Mouse (Mus musculus) embryonic stem cell, embryonic (primary cell): Measurements from ENCODE around the gene Pgm2l1.
"Not testable (repeated sequence)": the region's sequence is repeated elsewhere in the genome, so short reads cannot be mapped to it uniquely, and the experiment has no call there.

Experiments used
- CTCF ChIA-PET, 4 experiments: fragments of 300-600 bp in 2 of 4; fragments of 350-600 bp in 2 of 4; sonication (Branson Sonifier 250); formaldehyde crosslinking; loops; one replicate each; lab custom pipeline; 2022; ENCODE audit warnings: inconsistent platforms in 2 of 4; lab: Charles Lee
- POLR2A ChIA-PET, 4 experiments: fragments of 300-600 bp in 2 of 4; fragments of 350-600 bp in 2 of 4; sonication (Branson Sonifier 250); formaldehyde crosslinking; loops; one replicate each; lab custom pipeline; 2022; ENCODE audit warnings: antibody characterized with exemption in 4 of 4, inconsistent platforms in 1 of 4; lab: Charles Lee

The Pgm2l1 gene

DNA sequence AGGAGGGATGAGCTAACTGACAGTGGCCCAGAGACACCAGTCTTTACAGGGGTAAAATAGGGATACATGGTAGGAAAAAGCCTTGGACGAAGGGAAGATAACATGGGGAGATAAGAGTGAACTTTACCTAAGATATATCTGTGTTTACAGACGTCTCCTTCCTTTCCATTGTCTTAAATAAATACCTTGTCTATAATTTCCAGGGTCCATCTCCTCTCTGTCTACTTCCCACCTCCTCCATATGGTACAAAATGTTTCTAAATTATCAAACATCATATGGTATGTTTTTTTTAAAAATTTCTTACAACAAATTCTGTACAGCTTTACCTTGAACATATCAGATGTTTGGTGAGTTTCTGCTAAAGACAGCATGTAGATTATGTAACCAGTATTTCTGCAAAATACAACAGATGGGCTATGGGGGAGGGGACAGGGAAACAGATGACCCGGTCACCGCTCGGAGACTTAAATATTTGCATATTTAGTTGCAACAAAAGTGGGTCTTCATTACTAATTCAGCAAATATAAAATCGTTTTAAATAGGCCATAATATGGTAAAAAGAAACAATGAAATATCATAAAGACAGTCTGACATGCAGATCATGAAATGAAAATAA lies 12.0 kb upstream of the Pgm2l1 start:
- ChIA-PET CTCF (no interaction called here), POLR2A (interaction anchor here in 1 of 4 experiments (0.6 kb wide), 1 partner anchor 344 kb away, joined by 3 read pairs; no protein-coding TSS in a partner anchor)

DNA sequence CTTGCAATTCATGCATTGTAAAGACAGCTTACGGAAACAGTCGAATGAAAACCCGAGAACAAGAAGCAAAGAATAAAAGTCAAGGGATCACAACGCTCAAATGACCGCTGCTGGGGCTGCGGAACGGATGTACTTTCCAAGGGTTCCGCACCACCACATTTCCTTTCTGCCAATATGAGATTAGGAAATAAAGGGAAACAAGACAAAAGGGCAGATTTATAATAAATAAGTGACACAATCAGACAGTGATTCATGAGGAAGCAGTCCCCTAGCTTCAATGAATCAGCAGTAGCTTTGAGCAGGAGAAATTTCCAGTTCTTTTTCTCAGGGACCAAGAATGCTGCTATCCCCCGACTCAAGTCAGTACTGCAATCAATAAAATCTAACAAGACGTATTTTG lies 11.2 kb upstream of the Pgm2l1 start:
- ChIA-PET POLR2A (interaction anchor here in 2 of 4 experiments (1.1 to 1.2 kb wide), 2 partner anchors 12 to 1713 kb away, joined by 3 read pairs; no protein-coding TSS in a partner anchor), CTCF (no interaction called here)

DNA sequence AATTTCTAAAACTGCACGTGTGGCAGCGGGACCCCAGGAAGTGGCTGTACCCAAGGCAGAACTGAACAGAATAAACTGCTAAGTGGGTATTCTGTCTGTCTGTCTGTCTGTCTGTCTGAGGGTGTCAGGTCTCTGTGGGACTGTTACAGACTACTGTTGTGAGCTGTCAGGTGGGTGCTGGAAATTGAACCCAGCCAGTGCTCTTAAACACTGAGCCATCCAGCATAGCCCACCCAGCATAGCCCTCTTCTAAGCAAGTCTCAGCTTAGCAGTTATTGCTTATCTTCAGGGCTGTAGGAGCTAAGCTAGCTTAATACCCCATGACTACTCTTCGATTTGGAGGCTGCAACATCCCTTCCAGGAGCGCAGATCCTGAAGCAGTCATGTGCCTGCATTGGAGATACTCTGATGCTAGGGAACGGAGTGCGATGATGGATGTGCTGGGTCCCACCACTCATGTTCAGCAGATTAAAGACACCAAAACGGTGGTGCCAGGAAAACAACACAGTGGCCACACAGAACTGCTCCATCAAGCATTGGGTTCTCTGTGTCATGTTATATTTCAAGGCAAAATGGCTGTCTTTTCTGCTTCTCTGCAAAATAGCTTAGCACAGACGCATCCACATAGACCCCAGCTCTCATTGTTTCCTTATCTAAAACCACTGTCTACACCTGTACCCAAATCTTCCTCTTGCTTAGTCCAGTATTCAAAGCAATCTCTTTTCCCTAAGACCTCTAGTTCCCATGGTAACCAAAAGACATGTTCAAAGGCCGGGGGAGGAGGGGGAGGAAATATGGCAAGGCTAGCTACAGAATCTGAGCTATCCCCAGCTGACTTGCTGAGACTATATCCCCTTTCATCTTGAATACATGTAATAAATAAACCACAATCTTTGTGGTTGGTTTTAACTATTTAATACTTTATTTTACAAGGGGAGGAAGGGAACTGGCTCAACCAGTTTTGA lies 10.3 kb upstream of the Pgm2l1 start:
- CTCF ChIA-PET, result no interaction called here

DNA sequence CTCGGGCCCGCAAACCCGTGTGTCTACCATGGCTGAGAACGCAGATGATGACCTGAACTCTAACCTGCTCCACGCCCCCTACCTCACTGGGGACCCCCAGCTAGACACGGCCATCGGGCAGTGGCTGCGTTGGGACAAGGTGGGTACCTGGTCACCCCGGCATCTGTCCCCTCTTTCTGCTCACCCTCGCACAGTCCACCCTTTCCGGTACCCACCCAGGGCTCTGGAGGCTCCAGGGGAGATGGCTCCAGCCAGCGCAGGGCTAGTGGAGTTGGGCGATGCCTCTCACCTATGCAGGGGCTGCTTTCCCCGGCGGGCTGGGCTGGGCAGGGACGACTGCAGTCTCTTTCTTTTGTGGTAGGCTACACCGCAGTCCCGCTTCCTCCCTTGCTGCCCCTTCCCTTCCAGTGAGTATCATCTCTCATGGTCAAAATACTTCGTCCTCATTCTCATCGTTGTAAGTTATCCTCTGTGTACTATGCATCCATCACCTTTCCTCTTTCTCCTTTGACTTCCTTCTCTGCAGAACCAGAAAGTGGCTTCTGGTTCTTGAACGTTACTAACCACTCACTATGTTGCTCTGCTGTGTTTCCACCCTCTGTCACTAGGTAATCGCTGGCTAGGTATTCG lies 817 bp downstream of the Pgm2l1 start:
- CTCF ChIA-PET, result interaction anchor here in 2 of 4 experiments (0.5 to 1.0 kb wide), 2 partner anchors 49 to 833 kb away, joined by 3 to 5 read pairs; no protein-coding TSS in a partner anchor
- POLR2A ChIA-PET, result interaction anchor here (0.5 to 1.5 kb wide), 22 partner anchors 10 to 379 kb away, joined by 3 to 18 read pairs (median 4); partner anchors contain the start of genes Lipt2 (in 3 of the 4), Pold3 (in 2 of the 4), C2cd3 (in 1 of the 4) and Ppme1 (in 1 of the 4)

More for the DNA sequence above, 10.3 kb upstream of the Pgm2l1 start:
- POLR2A ChIA-PET, result interaction anchor here in 2 of 4 experiments (0.9 to 1.2 kb wide), 3 partner anchors 10 to 1712 kb away, joined by 3 read pairs; no protein-coding TSS in a partner anchor

DNA sequence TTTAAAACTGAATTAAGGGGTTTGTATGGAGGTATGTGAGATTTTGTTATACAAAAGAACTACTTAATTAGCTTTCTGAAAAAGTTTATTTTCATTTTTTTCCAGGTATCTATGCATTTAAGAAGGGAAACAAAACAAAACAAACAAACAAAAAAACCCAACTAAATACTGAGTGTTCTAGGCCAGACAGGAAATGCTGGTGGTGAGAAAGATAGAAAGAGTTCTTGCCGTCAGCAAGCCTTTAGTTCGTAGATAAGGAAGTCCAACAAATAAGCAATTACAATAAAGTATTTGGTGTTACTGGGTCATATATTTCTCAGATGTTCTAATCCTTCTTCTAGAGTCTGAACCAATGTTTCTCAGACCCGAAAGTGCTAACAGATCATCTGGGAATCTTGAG lies 1.8 kb downstream of the Pgm2l1 start:
- CTCF ChIA-PET, result no interaction called here
- POLR2A ChIA-PET, result interaction anchor here in 2 of 4 experiments (1.0 to 1.2 kb wide), 3 partner anchors 10 to 252 kb away, joined by 3 read pairs; no protein-coding TSS in a partner anchor

DNA sequence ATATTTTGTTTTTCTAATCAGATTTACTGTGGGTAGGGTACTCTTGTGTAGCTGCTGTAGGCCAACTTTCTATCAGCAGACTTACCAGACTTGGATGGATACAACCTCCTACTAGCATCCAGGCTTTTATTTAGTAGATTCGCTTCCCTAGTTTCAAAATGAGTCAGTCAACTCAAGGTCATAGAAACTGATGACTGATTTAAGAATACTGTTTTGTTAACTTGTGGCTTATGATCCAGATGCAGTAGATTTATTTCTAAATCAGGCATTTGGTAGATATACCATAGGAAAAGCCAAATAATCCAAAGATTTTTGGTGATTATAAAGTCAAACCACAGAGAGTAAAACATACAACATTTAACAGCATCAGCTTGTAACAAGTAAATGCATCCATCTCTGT lies 3.5 kb downstream of the Pgm2l1 start:
- CTCF ChIA-PET, result no interaction called here
- POLR2A ChIA-PET, result no interaction called here

DNA sequence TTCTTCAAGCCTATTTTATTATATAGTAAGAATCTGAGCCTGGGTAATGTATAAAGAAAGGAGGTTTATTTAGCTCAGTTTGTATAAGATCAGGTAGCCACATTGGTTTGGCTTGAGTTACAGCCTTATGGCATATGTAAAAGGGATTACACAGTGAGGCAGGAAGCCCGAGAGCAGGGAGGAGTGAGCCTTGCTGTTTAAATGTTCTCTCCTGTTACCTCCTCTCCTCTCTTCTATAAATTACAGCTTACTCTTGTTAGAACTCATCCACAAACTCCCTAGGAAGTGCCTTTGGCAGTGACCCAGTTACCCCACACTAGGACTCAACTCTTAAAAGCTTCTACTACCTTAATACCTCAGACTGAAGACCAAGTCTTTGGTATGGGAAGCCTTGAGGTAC lies 4.5 kb downstream of the Pgm2l1 start:
- CTCF ChIA-PET, result interaction anchor here in 2 of 4 experiments (0.6 to 0.7 kb wide), 2 partner anchors 300 to 432 kb away, joined by 3 to 5 read pairs; no protein-coding TSS in a partner anchor
- POLR2A ChIA-PET, result interaction anchor here in 1 of 4 experiments (1.2 to 1.4 kb wide), 2 partner anchors 10 to 12 kb away, joined by 4 read pairs; no protein-coding TSS in a partner anchor

DNA sequence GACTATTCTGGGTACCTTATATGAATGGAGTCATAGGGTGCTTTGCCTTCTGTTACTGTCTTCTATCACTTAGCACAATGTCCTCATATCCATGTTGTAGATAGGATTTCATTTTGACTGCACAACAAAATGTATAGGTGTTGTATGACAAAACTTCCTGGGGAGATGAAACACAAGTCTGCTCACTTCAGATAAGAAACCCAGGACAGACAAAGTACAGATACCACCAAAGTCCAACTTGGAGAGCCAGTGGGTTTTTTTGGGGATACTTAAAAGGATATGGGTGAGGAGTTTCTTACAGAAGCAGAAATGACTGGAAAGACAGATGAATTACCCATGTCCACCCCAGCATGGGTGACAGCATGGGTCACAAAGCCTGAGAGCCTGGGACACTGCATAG lies 6.5 kb downstream of the Pgm2l1 start:
- POLR2A ChIA-PET, result no interaction called here
- CTCF ChIA-PET, result no interaction called here

DNA sequence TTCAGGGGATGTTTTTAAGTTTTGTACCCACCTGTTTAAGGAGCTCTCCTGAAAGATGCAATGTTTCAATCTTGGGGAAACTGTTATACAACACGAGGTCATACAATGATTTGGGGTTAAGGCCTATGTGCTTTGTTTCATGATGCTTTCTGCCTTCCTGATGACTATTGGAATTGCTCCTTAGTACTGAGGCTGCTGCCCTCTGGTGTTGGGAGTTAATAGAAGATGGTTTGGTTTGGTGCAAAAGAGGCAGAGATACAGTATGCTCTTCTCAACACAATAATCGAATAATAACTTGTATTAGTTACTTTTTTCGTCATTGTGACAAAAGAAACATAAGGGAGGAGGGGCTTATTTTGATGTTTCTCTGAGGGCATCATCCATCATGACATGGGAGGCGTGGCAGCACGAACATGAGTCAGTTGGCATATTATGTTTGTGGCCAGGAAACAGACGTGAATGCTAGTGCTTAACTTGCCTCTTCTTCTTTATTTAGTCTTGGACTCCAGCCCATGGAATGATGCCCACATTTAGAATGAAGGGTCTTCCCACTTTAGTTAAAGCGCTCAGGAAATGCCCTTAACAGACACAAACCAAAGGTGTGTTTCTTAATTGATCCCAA lies 7.2 kb downstream of the Pgm2l1 start:
- ChIA-PET CTCF (no interaction called here), POLR2A (no interaction called here)

DNA sequence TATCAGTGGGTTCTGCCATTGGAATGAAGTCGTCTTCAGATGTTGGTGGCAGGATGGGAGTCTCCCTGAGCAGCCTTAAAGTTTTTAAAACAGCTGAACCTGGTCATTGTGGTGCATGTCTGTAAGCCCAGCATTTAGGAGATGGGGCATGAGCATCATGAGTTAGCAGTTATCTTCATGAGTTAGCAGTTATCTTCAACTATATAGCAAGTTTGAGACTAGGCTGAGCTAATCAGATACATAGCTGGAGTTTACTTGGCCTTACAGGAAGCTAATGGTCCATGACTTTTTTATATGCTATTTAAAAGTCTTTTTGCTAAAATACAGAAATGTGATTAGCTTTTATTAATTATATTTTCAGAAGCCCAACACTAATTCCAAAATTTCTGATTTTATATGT lies 11.1 kb downstream of the Pgm2l1 start:
- CTCF ChIA-PET, result interaction anchor here in 1 of 4 experiments (0.6 kb wide), 2 partner anchors 15 to 766 kb away, joined by 4 to 5 read pairs; no protein-coding TSS in a partner anchor
- POLR2A ChIA-PET, result interaction anchor here in 1 of 4 experiments (1.0 to 1.4 kb wide), 5 partner anchors 9 to 625 kb away, joined by 3 to 6 read pairs (median 4); partner anchors contain the start of genes Lipt2, Pgm2l1 and Relt

DNA sequence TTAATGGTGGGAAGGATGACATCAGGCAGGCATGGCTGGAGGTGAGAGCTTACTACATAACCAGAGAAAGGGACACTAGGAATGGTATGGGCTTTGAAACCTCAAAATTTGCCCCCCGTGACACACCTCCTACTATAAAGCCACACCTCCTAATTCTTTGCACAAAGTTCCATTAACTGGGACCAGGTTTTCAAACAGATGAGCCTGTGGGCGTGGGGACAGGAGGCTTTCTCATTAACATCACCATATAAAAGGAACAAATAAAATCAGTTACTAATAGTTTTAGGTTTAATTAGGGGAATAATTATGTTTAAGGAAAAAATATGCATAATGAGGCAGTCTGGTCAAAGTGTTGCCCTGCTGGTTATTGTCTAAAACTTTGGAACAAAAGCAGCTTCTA lies 13.4 kb downstream of the Pgm2l1 start:
- POLR2A ChIA-PET, result interaction anchor here in 1 of 4 experiments (1.0 to 1.5 kb wide), 3 partner anchors 8 to 13 kb away, joined by 4 to 5 read pairs (median 4); partner anchors contain the start of gene Pgm2l1
- CTCF ChIA-PET, result no interaction called here

DNA sequence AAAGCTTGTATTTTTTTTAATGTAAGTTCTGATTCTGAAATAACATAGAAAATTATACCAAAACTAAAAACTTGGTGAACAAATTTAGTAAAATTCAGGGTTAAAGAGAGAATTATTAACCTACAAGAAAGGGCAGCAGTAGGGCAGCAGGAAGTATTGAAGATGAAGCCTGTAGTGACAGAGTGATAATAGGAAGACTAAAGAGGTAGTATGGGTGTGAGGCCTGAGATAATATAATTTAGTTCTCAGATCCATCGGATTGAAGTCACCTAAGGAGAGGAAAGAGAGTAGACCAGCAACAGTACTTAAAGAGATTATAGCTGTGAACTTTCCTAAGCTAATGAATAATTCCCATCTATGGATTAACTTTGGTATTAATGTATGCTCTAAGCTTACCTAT lies 15.8 kb downstream of the Pgm2l1 start:
- POLR2A ChIA-PET, result interaction anchor here in 1 of 4 experiments (1.0 to 1.5 kb wide), 2 partner anchors 9 to 45 kb away, joined by 3 to 4 read pairs; no protein-coding TSS in a partner anchor
- CTCF ChIA-PET, result no interaction called here

DNA sequence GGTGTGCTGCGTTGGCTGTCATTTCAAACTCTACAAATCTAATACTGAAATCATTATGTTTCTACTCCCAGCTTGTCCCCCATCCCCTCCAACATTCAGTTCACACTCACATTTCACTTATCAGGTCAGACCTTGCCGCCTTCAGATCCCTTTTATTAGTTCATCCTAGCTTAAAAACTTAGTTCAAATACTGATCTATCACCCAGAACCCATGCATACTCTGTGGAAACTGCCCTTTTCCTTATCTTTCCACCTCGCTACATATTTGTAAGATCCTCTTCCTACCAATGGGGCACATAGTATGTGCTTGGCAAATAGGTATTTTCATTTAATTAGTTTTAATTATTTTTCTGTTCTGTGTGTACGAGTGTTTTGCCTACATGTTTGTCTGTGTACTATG lies 17.0 kb downstream of the Pgm2l1 start:
- POLR2A ChIA-PET, result interaction anchor here in 1 of 4 experiments (1.0 to 1.4 kb wide), 3 partner anchors 22 to 81 kb away, joined by 3 read pairs; no protein-coding TSS in a partner anchor
- CTCF ChIA-PET, result interaction anchor here in 1 of 4 experiments (0.6 kb wide), 1 partner anchor 586 kb away, joined by 3 read pairs; no protein-coding TSS in a partner anchor

DNA sequence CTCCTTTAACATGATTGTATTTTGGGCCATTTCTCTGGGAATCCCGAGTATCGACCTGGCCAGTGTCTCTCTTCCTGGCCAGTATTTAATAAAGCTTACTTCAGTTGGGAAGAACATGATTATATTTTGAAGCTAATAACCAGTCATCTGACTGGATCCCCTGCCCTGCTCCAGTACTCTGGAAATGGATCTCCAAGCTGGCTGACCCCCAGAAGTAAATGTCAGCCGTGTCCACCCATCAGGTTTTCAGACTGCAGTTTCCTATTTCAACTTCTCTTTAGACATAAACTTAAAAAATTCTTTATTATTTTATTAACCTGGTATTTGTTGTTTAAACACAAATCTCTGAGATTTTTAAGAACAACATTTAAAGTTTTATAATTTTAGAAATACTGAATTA lies 18.0 kb downstream of the Pgm2l1 start:
- ChIA-PET CTCF (no interaction called here), POLR2A (interaction anchor here in 1 of 4 experiments (1.4 kb wide), 1 partner anchor 21 kb away, joined by 3 read pairs; no protein-coding TSS in a partner anchor)

DNA sequence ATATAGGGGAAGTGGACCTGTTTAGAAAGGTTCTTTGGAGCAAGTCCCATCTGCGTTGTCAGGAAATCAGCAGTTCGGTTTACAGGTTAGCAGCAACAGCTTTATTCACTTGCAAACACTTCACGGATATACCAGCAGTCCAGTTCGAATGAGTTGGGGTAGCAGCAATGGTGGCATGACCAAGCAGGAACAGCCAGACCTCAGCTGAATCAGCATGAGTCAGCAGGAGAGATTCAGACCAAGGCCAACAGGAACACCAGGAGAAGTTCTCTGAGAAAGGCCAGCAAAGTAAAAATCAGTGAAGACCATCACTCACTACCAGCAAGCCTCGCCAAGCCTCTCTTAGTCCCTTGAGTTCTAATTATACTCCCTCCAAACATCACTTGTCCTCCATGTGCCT lies 23.5 kb downstream of the Pgm2l1 start:
- POLR2A ChIA-PET, result interaction anchor here in 1 of 4 experiments (0.6 kb wide), 1 partner anchor 120 kb away, joined by 3 read pairs; no protein-coding TSS in a partner anchor
- CTCF ChIA-PET, result no interaction called here

DNA sequence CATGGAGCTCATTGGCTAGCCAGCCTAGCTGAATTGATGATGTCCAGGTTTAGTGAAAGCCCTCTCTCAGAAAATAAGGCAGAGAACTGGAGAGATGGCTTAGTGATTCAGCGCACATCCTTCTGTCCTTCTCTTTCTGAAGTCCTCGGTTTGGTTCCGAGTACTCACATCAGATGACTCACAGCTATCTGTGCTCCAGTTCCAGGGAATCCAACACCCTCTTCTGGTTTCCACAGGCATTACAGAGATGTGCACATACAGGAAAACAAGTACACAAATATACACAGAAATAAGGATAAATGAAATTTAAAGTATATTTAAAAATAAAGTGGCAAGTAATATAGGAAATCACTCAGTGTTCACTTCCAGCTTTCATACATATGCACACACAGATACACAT lies 35.2 kb downstream of the Pgm2l1 start:
- CTCF ChIA-PET, result interaction anchor here in 1 of 4 experiments (0.6 to 1.0 kb wide), 5 partner anchors 75 to 513 kb away, joined by 3 read pairs; no protein-coding TSS in a partner anchor
- POLR2A ChIA-PET, result interaction anchor here in 2 of 4 experiments (0.5 to 1.8 kb wide), 2 partner anchors 114 to 141 kb away, joined by 4 to 5 read pairs; partner anchors contain the start of gene Pold3 (in 1 of the 2)

DNA sequence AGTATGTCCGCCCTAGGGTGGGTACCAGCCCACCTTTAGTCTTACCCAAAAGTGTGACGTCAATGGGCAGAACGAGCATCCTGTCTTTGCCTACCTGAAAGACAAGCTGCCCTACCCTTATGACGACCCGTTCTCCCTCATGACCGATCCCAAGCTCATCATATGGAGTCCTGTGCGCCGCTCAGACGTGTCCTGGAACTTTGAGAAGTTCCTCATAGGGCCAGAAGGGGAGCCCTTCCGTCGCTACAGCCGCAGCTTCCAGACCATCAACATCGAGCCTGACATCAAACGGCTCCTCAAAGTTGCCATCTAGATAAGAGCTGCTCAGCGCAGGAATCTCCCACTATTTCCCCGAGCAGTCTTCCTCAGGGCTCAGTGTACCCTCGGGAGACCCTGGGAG lies 37.7 kb downstream of the Pgm2l1 start:
- POLR2A ChIA-PET, result not testable (repeated sequence)
- CTCF ChIA-PET, result interaction anchor here in 3 of 4 experiments (0.6 to 1.4 kb wide), 4 partner anchors 12 to 196 kb away, joined by 4 to 15 read pairs (median 4); no protein-coding TSS in a partner anchor
